Mouse (Mus musculus): ENCODE measurements around the gene Tmem167b. TPM values are rescaled to one million over a fixed set of nuclear protein-coding genes. Genes with fewer than 3 reads are reported as not detected.
"Not testable (repeated sequence)": the region's sequence is repeated elsewhere in the genome, so short reads cannot be mapped to it uniquely, and the experiment has no call there.

Tmem167b gene
- 10 to 100 TPM; 46.4 to 52.3 (median 48.7) TPM for total RNA-seq (2022)

GRCm38 (mm10) chr3:108562133-108562730, at the start of gene Tmem167b:
Gene Tmem167b, minus strand, starts transcription at chr3:108562466.
- peak; percentile 95 to 97 for DNase-seq (ENCODE audit: low spot score in 2 of 2)

- DNase-seq (ENCODE audit: low spot score in 2 of 2) = no peak
These were observed 46.6 kb upstream of the Tmem167b start for GRCm38 (mm10) chr3:108608906-108609305.

GRCm38 (mm10) chr3:108591530-108592522, 29.6 kb upstream of the Tmem167b start:
- DNase-seq (ENCODE audit: low spot score in 2 of 2) = no peak

- DNase-seq (ENCODE audit: low spot score in 2 of 2) = peak; percentile 84 to 98
These were observed 28.7 kb upstream of the Tmem167b start, which contains the start of gene Wdr47 for GRCm38 (mm10) chr3:108590786-108591529. Gene Wdr47, plus strand, starts transcription at chr3:108591279.

- DNase-seq (ENCODE audit: low spot score in 2 of 2) = no peak
These were observed 26.2 kb upstream of the Tmem167b start for GRCm38 (mm10) chr3:108588446-108588845.

GRCm38 (mm10) chr3:108584580-108584979, 22.3 kb upstream of the Tmem167b start:
- DNase-seq (ENCODE audit: low spot score in 2 of 2) = no peak

DNA sequence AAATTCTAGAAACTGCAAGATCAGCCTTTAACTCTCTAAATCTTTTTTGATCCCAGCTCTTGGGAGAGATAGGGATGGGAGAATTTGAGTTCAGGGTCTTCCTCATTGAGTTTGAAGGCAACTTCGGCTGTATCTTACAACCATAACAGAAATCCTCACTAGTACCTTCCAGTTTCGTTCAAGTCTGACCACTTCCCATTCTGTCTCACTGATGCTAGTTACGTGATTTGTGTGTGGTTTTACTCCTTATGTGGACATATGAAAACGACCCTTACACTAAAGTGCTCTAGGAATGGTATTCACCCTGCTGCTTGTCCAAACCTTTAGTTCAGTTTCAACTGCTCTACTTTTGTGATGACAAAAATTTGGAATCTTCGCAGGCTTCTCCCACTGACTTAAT, 11.8 kb upstream of the Tmem167b start:
- DNase-seq (ENCODE audit: low spot score in 2 of 2) = no peak

- no peak for DNase-seq (ENCODE audit: low spot score in 2 of 2)
These were observed 10.2 kb upstream of the Tmem167b start for GRCm38 (mm10) chr3:108572309-108573010.

DNA sequence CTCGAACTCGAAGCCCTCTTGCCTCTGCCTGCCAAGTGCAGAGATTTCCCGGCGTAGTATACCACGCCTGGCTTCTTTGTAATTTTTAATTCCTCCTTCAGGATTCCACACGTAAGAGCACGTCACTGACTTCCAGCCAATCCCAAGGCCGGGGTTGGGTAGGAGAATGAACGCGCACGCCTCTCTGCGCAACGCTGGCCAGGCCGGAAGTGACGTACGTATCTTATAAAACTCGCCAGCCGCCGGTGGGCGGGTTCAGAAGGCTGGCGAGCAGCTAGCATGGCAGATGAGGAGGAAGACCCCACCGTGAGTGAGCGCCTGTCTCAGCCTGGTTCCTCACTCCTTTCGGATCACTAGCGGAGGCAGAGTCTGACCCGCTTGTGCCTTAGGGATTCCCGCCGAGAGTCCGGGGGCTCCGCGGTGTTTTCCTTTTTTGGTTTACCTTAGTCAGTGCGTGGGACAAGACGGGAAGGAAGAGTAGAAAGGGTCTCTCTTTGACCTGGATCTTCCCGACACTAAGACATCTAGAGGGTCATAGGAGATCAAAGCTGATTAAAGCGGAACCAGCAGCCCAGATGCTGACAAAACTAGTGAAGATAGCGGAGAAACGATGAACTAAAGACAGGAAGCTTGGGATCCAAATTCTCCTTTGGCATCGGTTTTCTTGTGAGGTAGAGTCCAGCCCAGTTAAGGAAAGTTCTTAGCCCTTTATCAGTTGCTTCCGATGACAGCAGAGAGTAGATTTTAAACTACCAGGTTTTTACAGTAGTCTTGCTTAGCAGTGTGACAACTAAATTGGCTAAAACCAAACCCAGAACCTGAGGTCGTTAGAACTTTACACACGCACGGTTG, 9.4 kb upstream of the Tmem167b start, which contains the start of gene Taf13:
Taf13 (plus strand) TSS at position 256 of the 852 bp plus-strand sequence.
- DNase-seq (ENCODE audit: low spot score in 2 of 2) = peak; percentile 95 to 96

DNA sequence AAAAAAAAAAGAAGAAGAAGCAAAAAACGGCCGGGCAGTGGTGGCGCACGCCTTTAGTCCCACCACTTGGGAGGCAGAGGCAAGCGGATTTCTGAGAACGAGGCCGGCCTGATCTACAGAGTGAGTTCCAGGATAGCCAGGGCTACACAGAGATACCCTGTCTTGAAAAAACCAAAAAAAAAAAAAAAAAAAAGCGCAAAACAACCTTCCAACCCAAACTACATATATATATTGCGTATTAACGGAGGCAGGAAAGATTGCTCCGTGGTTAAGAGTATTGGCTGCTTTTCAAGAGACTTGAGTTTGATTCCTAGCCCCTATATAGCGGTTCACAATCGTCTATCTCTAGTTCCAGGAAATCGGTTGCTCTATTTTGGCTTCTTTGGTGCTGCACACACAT, 8.5 kb upstream of the Tmem167b start:
- DNase-seq (ENCODE audit: low spot score in 2 of 2) = no peak

GRCm38 (mm10) chr3:108569636-108570035, 7.4 kb upstream of the Tmem167b start:
- not testable (repeated sequence) for DNase-seq (ENCODE audit: low spot score in 2 of 2)

GRCm38 (mm10) chr3:108567990-108568877, 6.0 kb upstream of the Tmem167b start:
- peak in 1 of 2 experiments; percentile 57 for DNase-seq (ENCODE audit: low spot score in 2 of 2)

DNA sequence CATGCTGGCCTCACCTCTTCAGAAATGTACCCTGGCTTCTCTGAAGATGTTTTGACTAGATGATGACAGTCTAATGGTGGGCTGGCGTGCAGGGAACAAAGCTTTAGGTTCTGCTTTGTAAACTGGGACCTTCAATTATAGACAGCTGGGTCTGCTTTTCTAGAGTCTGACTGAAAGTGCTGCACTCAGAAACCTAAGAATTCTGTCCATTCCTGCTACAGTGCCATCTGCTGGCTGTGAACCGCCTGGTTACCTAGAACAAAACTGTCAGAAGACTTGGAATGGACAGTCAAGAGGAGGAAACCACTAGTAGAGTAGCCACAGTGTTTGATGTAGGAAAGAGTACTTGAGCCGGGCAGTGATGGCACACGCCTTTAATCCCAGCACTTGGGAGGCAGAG, 1.0 kb upstream of the Tmem167b start:
- peak; percentile 48 to 65 for DNase-seq (ENCODE audit: low spot score in 2 of 2)

- DNase-seq (ENCODE audit: low spot score in 2 of 2) = no peak
These were observed 558 bp upstream of the Tmem167b start for GRCm38 (mm10) chr3:108562777-108563271.

DNA sequence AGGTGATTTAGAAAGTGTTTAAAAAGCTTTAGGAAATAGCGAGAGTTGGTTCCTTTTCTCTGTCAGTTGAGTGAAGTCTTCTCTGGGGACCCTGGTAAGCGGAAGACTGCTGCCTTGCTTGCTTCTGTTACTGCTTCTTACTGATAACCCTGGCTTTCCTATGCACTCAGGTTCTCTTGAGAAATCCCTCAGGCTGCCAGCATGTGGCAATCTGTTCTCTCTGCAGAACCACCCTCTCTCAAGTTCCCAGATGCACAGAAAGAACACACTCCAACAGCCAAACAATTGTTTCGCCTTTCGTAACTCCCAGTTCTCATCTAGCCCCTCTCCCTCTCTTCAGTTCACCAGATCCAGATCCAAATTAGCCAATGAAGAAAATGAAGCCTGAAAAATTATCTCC, 4.4 kb downstream of the Tmem167b start:
- no peak for DNase-seq (ENCODE audit: low spot score in 2 of 2)

DNA sequence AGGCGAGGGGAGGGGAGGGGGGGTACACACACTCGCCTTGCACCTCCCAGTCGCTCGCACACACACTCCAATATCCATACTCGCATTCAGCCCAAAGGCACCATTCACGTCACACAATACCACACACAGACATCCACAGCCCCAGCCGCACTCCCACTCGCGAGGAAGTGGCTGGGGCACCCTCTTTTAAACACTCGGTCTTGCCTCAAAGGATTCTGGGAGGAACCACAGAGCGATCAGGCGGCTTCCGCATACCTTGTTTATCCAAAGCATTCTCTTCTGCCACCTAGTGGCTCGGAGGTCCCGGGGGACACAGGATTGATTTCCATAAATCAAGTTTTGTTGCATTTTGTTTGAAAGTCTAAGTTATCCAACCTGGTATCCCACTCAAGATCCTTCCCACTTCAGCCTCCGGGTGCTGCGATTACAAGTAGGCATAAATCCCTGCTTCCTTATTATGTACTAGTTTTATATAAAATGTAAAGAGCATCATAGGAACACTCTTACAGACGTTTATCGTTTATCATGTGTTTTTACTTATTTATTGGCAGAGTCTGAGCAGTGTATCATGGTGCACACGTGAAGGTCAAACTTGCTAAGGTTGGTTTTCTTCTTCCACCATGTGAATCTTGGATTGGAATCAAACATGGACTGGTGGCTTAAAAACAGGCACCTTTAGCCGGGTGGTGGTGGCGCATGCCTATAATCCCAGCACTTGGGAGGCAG, 7.5 kb downstream of the Tmem167b start:
- peak; percentile 93 to 94 for DNase-seq (ENCODE audit: low spot score in 2 of 2)

DNA sequence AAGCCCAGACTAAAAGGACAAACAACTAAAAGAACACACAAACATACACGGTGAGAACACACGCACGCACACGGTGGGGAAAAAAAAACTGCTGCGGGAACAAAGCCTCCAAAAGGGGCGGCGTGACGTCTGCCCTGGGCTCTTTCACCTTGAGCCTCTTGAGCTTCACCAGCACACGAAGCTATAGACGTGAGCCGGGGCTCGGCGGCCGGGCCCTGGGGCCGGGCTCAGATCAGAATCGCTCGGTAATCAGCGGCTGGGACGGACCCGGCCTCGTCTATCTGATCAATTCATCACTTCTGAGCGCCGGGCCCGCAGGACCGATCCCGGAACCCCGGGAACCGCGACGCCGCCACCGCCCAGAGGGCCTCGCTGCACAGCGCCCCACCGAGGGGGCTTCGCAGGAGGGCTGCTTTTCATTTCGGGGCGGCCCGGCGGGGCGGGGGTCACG, 8.1 kb downstream of the Tmem167b start:
- no peak for DNase-seq (ENCODE audit: low spot score in 2 of 2)

- DNase-seq (ENCODE audit: low spot score in 2 of 2) = no peak
These were observed 20.0 kb downstream of the Tmem167b start for GRCm38 (mm10) chr3:108542299-108542698.
